Mouse (Mus musculus): ENCODE results near the gene Elof1.

GRCm38 (mm10) chr9:22070791-22071573 lies 46.0 kb downstream of the Elof1 start, which contains the start of the genes Gm49318 and Zfp653:
- TF ChIP-seq CHD2 (IDR thresholded peaks at IDR 0.05; ENCODE audit: low read depth, low read length), result no peak
- TF ChIP-seq ZC3H11A (IDR thresholded peaks at IDR 0.05; ENCODE audit: borderline replicate concordance, low read depth, low read length), result no peak

Data from ES-E14 (cell line).